Mouse (Mus musculus): Measurements from ENCODE around the gene Katnbl1.

GRCm38 (mm10) chr2:112380131-112380530, 1.1 kb downstream of the Katnbl1 start:
- no peak for TF ChIP-seq ZNF384 (IDR thresholded peaks at IDR 0.05; ENCODE audit: low read depth, low read length)
- TF ChIP-seq CHD2 (IDR thresholded peaks at IDR 0.05; ENCODE audit: low read depth, low read length), result no peak
- no peak for TF ChIP-seq MAFK (IDR thresholded peaks at IDR 0.05; ENCODE audit: insufficient read depth, low read depth, low read length)

Measured in ES-E14 (cell line).